Mouse (Mus musculus) CH12.LX (cell line): ENCODE results near the gene Cyp4f37. TPM values are rescaled to one million over a fixed set of nuclear protein-coding genes. Genes with fewer than 3 reads are reported as not detected.

Experiments
- DNase-seq: peaks from one replicate; pipeline ENCODE4 v3.0.0-alpha.2; 2013; ENCODE audit errors: extremely low read depth
- H3K27ac ChIP-seq: 2 replicates; pipeline ENCODE4 v1.5.1; 2012; ENCODE audit warnings: low read depth, mild to moderate bottlenecking, control low read depth, moderate library complexity; ENCODE audit not compliant: insufficient read depth
- H3K27me3 ChIP-seq: replicated peaks from 2 replicates; pipeline ENCODE3; 2012; ENCODE audit warnings: inconsistent platforms
- H3K36me3 ChIP-seq, 2 experiments: replicated peaks in 1 of 2; 2 replicates each; pipeline versions ENCODE3 to v1.6.1; 2012; ENCODE audit warnings: inconsistent platforms in 1 of 2, low read length in 1 of 2, mild to moderate bottlenecking in 1 of 2, mixed read lengths in 1 of 2, moderate library complexity in 1 of 2; ENCODE audit not compliant: control insufficient read depth in 1 of 2, insufficient read depth in 1 of 2
- H3K4me1 ChIP-seq, 2 experiments: 2 replicates each; pipeline ENCODE4 v1.6.1; 2012; ENCODE audit warnings: inconsistent platforms in 1 of 2, moderate library complexity in 1 of 2; ENCODE audit not compliant: insufficient read depth in 2 of 2, control insufficient read depth in 1 of 2
- H3K4me2 ChIP-seq: 2 replicates; pipeline ENCODE4 v1.6.1; 2012; ENCODE audit warnings: low read depth, mild to moderate bottlenecking, control low read depth; ENCODE audit not compliant: poor library complexity, insufficient read depth, severe bottlenecking
- H3K4me3 ChIP-seq, 3 experiments: fragments of 150-350 bp in 1 of 3; sonication (generic) in 1 of 3; replicated peaks in 1 of 3; 2 replicates each; pipeline versions ENCODE3 to v1.5.1; 2011 to 2012; ENCODE audit warnings: low read depth in 2 of 3, low read length in 2 of 3, mild to moderate bottlenecking in 2 of 3, moderate library complexity in 2 of 3, control low read depth in 1 of 3, improper control_type of control experiment in 1 of 3, inconsistent platforms in 1 of 3, mixed read lengths in 1 of 3; ENCODE audit not compliant: poor library complexity in 1 of 3
- H3K79me2 ChIP-seq: replicated peaks from 2 replicates; pipeline ENCODE4 v1.6.1; 2012; ENCODE audit warnings: mild to moderate bottlenecking, moderate library complexity; ENCODE audit not compliant: control insufficient read depth, poor library complexity, insufficient read depth, severe bottlenecking; ENCODE audit errors: extremely low read depth
- H3K9ac ChIP-seq: 2 replicates; pipeline ENCODE4 v1.6.1; 2012; ENCODE audit warnings: low read depth, mild to moderate bottlenecking, control low read depth, moderate library complexity; ENCODE audit not compliant: insufficient read depth
- H3K9me3 ChIP-seq: replicated peaks from 2 replicates; pipeline ENCODE3; 2012; ENCODE audit warnings: low read length, inconsistent platforms, mixed read lengths
- BHLHE40 ChIP-seq: IDR thresholded peaks from 2 replicates; pipeline ENCODE4 v1.6.1; 2011; ENCODE audit warnings: mild to moderate bottlenecking, low read depth, low read length, improper control_type of control experiment
- E2F4 ChIP-seq: IDR thresholded peaks from 2 replicates; pipeline ENCODE4 v1.6.1; 2011; ENCODE audit warnings: low read depth, low read length, improper control_type of control experiment; ENCODE audit not compliant: insufficient replicate concordance
- ELF1 ChIP-seq: IDR thresholded peaks from 2 replicates; pipeline ENCODE4 v1.6.1; 2014; ENCODE audit warnings: low read depth, mild to moderate bottlenecking, inconsistent platforms, low read length, improper control_type of control experiment
- EP300 ChIP-seq: IDR thresholded peaks from 2 replicates; pipeline ENCODE4 v1.6.1; 2011; ENCODE audit warnings: low read length, improper control_type of control experiment
- ETS1 ChIP-seq: conservative IDR thresholded peaks from 2 replicates; pipeline ENCODE4 v1.6.1; 2012; ENCODE audit warnings: low read depth, mild to moderate bottlenecking, inconsistent platforms, low read length, improper control_type of control experiment, moderate library complexity
- GABPA ChIP-seq: IDR thresholded peaks from 2 replicates; pipeline ENCODE4 v1.6.1; 2012; ENCODE audit warnings: low read depth, low read length, improper control_type of control experiment, inconsistent platforms; ENCODE audit not compliant: insufficient replicate concordance
- HCFC1 ChIP-seq: IDR thresholded peaks from 2 replicates; pipeline ENCODE4 v1.6.1; 2012; ENCODE audit warnings: low read depth, mild to moderate bottlenecking, inconsistent platforms, low read length, improper control_type of control experiment
- IRF4 ChIP-seq: IDR thresholded peaks from 2 replicates; pipeline ENCODE4 v1.6.1; 2014; ENCODE audit warnings: low read depth, mild to moderate bottlenecking, inconsistent platforms, low read length, improper control_type of control experiment
- JUN ChIP-seq: IDR thresholded peaks from 2 replicates; pipeline ENCODE4 v1.6.1; 2011; ENCODE audit warnings: low read depth, mild to moderate bottlenecking, low read length, improper control_type of control experiment, moderate library complexity; ENCODE audit not compliant: insufficient read depth
- JUND ChIP-seq: conservative IDR thresholded peaks from 2 replicates; pipeline ENCODE4 v1.6.1; 2011; ENCODE audit warnings: low read depth, low read length, improper control_type of control experiment
- MAX ChIP-seq: IDR thresholded peaks from 2 replicates; pipeline ENCODE4 v1.6.1; 2011; ENCODE audit warnings: low read length, improper control_type of control experiment
- MAZ ChIP-seq: IDR thresholded peaks from 2 replicates; pipeline ENCODE4 v1.6.1; 2012; ENCODE audit warnings: low read depth, mild to moderate bottlenecking, inconsistent platforms, low read length, improper control_type of control experiment, moderate library complexity
- MXI1 ChIP-seq: IDR thresholded peaks from 2 replicates; pipeline ENCODE4 v1.6.1; 2011; ENCODE audit warnings: mild to moderate bottlenecking, low read depth, low read length, improper control_type of control experiment
- NELFE ChIP-seq: IDR thresholded peaks from 2 replicates; pipeline ENCODE4 v1.6.1; 2011; ENCODE audit warnings: low read depth, low read length, improper control_type of control experiment
- NRF1 ChIP-seq: IDR thresholded peaks from 2 replicates; pipeline ENCODE4 v1.6.1; 2014; ENCODE audit warnings: low read depth, mild to moderate bottlenecking, inconsistent platforms, low read length, improper control_type of control experiment, moderate library complexity
- POLR2A ChIP-seq: IDR thresholded peaks from 2 replicates; pipeline ENCODE4 v1.6.1; 2011; ENCODE audit warnings: low read depth, mild to moderate bottlenecking, improper control_type of control experiment, low read length
- POLR2AphosphoS2 ChIP-seq: IDR thresholded peaks from 2 replicates; pipeline ENCODE4 v1.6.1; 2011; ENCODE audit warnings: low read depth, low read length, improper control_type of control experiment
- RCOR1 ChIP-seq: conservative IDR thresholded peaks from 2 replicates; pipeline ENCODE4 v1.6.1; 2012; ENCODE audit warnings: low read depth, mild to moderate bottlenecking, inconsistent platforms, low read length, improper control_type of control experiment
- SMC3 ChIP-seq: IDR thresholded peaks from 2 replicates; pipeline ENCODE4 v1.6.1; 2011; ENCODE audit warnings: low read depth, low read length, improper control_type of control experiment
- TBP ChIP-seq: conservative IDR thresholded peaks from 2 replicates; pipeline ENCODE4 v1.6.1; 2011; ENCODE audit warnings: low read depth, low read length, improper control_type of control experiment
- USF1 ChIP-seq: IDR thresholded peaks from 2 replicates; pipeline ENCODE4 v1.6.1; 2014; ENCODE audit warnings: low read depth, mild to moderate bottlenecking, inconsistent platforms, low read length, improper control_type of control experiment
- ZC3H11A ChIP-seq: IDR thresholded peaks from 2 replicates; pipeline ENCODE4 v1.6.1; 2012; ENCODE audit warnings: low read depth, mild to moderate bottlenecking, inconsistent platforms, low read length, improper control_type of control experiment
- ZKSCAN1 ChIP-seq: IDR thresholded peaks from 2 replicates; pipeline ENCODE4 v1.6.1; 2012; ENCODE audit warnings: low read depth, inconsistent platforms, low read length, improper control_type of control experiment, borderline replicate concordance
- ZNF384 ChIP-seq: IDR thresholded peaks from 2 replicates; pipeline ENCODE4 v1.6.1; 2012; ENCODE audit warnings: low read depth, low read length, improper control_type of control experiment, inconsistent platforms
- dilution Hi-C: fragments of 300-500 bp; cut with MboI; formaldehyde crosslinking; loops from 2 replicates; pipeline ENCODE4 v1.14.3; 2020; ENCODE audit warnings: low sequenced_read_pairs; ENCODE audit not compliant: extremely low pct_unique_long_range_greater_than_20kb, extremely low pct_ligation_motif_present
- in situ Hi-C: fragments of 300-500 bp; cut with MboI; formaldehyde crosslinking; loops from 3 replicates; pipeline ENCODE4 v1.14.3; 2019; ENCODE audit warnings: low sequenced_read_pairs, low pct_ligation_motif_present, low pct_unique_long_range_greater_than_20kb, mixed read lengths
- polyA plus RNA-seq: library from polyadenylated mRNA; unstranded; fragments of >175 nt; gene quantifications from 2 replicates; pipeline ENCODE4 v1.2.1, GENCODE M21; 2012; ENCODE audit warnings: low read depth; ENCODE audit not compliant: insufficient read length
- total RNA-seq, 2 experiments: library from RNA; depleted of rRNA; stranded (reverse); fragments of 300-350 nt in 1 of 2; fragments of >200 nt in 1 of 2; gene quantifications; 2 replicates each; pipeline ENCODE4 v1.2.3; 2012 to 2014

Cyp4f37 gene
- total and polyA plus RNA-seq, 3 experiments, result 0.28 to 0.60 (median 0.34) TPM

GRCm38 (mm10) chr17:32634972-32635314, 13.8 kb downstream of the Cyp4f37 start (continued):
- no peak for TF ChIP-seq ZNF384
- TF ChIP-seq TBP, result peak; percentile 57; the same call in 1 of the 2 replicates
- TF ChIP-seq NELFE, result no peak
- no peak for TF ChIP-seq ZKSCAN1
- peak; percentile 71 for TF ChIP-seq HCFC1
- no peak for TF ChIP-seq GABPA

GRCm38 (mm10) chr17:32636341-32636740, 15.2 kb downstream of the Cyp4f37 start:
- Histone ChIP-seq H3K27me3 (no peaks in the 10 kb centered on the region), H3K4me2 (no peak overlapping the region)
- in situ Hi-C loops, result no loop called here
- no peak for TF ChIP-seq E2F4
- TF ChIP-seq USF1, result no peak
- TF ChIP-seq RCOR1, result no peak
- no peak for TF ChIP-seq POLR2AphosphoS2
- no peak for TF ChIP-seq JUND
- no peak for TF ChIP-seq GABPA
- no peak for TF ChIP-seq JUN
- no peak for TF ChIP-seq SMC3
- TF ChIP-seq MAZ, result no peak
- TF ChIP-seq BHLHE40, result no peak
- TF ChIP-seq, all 38 proteins: peak for 0
- dilution Hi-C loops, result no loop called here
- H3K4me3 ChIP-seq, result no peak overlapping the region
- H3K9ac ChIP-seq, result no peak overlapping the region
- H3K79me2 ChIP-seq, result no peaks in the 10 kb centered on the region
- H3K9me3 ChIP-seq, result no peaks in the 10 kb centered on the region
- no peaks in the 10 kb centered on the region for H3K36me3 ChIP-seq
- H3K4me1 ChIP-seq, result peaks cover 3 to 9% of the 10 kb centered on the region in 2 experiments; a peak in 2 of 4 replicates
- no peak for DNase-seq
- no peak overlapping the region for H3K27ac ChIP-seq

- H3K4me1 ChIP-seq, result peaks cover 3 to 9% of the 10 kb centered on the region in 2 experiments; a peak in 2 of 4 replicates
- in situ Hi-C loops, result no loop called here
- H3K27me3 ChIP-seq, result no peaks in the 10 kb centered on the region
- no peak overlapping the region for H3K4me3 ChIP-seq
- TF ChIP-seq NRF1 (no peak), GABPA (no peak), IRF4 (no peak), EP300 (no peak), BHLHE40 (no peak), POLR2AphosphoS2 (no peak), ZC3H11A (no peak), ZNF384 (no peak), MXI1 (no peak), POLR2A (no peak), ELF1 (no peak), ETS1 (no peak), RCOR1 (no peak), MAX (no peak), E2F4 (no peak), SMC3 (no peak), HCFC1 (no peak)
- H3K4me2 ChIP-seq, result no peak overlapping the region
- no peaks in the 10 kb centered on the region for H3K36me3 ChIP-seq
- no peak overlapping the region for H3K9ac ChIP-seq
- no peak for DNase-seq
- no peak overlapping the region for H3K27ac ChIP-seq
- dilution Hi-C loops, result no loop called here
- H3K9me3 ChIP-seq, result no peaks in the 10 kb centered on the region
- H3K79me2 ChIP-seq, result no peaks in the 10 kb centered on the region
Observed at GRCm38 (mm10) chr17:32637151-32637550, 16.0 kb downstream of the Cyp4f37 start.
